Mouse (Mus musculus): ENCODE data around the gene Olfr943. TPM values are rescaled to one million over a fixed set of nuclear protein-coding genes. Genes with fewer than 3 reads are reported as not detected.

The Olfr943 gene
- polyA plus RNA-seq (2012; rRNA removed) = not detected in 2 replicates

DNA sequence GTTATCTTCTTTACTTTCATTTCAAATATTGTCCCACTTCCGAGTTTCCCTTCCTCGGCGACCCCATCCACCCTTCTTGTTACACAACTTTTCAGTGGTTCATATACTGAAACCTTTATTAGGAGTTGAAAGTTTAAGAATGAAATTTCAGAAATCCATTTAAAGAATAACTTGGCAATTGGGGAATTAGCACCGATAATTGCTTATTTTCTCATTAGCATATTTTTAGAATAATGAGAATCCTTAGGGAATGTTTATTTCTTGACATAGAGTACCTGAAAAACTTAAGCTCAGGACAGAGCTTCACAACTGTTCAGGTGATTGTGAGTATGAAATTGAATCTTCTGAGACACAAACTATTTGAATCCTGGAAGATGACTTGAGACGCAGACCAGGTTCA is at the start of gene Olfr943:
Olfr943 (plus strand) TSS at position 301 of the 400 bp plus-strand sequence.
- Histone ChIP-seq H3K4me1 (ENCODE audit: control insufficient read depth, insufficient read depth, low read length) (no peaks in the 10 kb centered on the region), H3K4me3 (replicated peaks; ENCODE audit: insufficient read depth, low read depth, low read length) (no peak within 1 kb of the TSS), H3K27me3 (ENCODE audit: control insufficient read depth, insufficient read depth, low read length) (no peaks in the 10 kb centered on the region), H3K27ac (ENCODE audit: insufficient read depth, low read length) (no peak within 1 kb of the TSS)
- no peak for TF ChIP-seq POLR2A (IDR thresholded peaks at IDR 0.05; ENCODE audit: borderline replicate concordance, insufficient read depth, low read length)
- DNase-seq = no peak
- 94% methylated on average over 5 of the region's 5 CpGs for WGBS

DNA sequence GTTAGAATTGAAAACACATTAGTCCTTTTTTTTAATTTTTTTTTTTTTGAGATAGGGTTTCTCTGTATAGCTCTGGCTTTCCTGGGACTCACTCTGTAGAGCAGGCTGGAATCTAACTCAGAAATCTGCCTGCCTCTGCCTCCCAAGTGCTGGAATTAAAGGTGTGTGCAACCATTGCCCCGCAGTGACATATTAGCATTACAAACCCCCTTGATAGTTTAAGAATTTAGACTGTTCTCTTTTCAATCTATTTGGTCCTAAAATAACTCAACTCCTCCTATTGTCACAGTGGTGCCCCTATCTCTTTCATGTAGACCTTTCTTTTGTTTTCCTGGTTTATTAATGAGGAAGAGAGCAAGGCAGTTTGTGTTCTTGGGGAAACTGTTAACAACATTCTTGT is 38.8 kb upstream of the Olfr943 start:
- Histone ChIP-seq H3K27me3 (ENCODE audit: control insufficient read depth, insufficient read depth, low read length) (no peaks in the 10 kb centered on the region), H3K27ac (ENCODE audit: insufficient read depth, low read length) (no peak overlapping the region), H3K4me3 (replicated peaks; ENCODE audit: insufficient read depth, low read depth, low read length) (no peak overlapping the region), H3K4me1 (ENCODE audit: control insufficient read depth, insufficient read depth, low read length) (no peaks in the 10 kb centered on the region)
- DNase-seq = no peak
- 75% methylated on average over 1 of the region's 1 CpGs for WGBS
- TF ChIP-seq POLR2A (IDR thresholded peaks at IDR 0.05; ENCODE audit: borderline replicate concordance, insufficient read depth, low read length) (no peak), CTCF (IDR thresholded peaks at IDR 0.05; ENCODE audit: borderline replicate concordance, insufficient read depth, low read depth, low read length) (no peak)

DNA sequence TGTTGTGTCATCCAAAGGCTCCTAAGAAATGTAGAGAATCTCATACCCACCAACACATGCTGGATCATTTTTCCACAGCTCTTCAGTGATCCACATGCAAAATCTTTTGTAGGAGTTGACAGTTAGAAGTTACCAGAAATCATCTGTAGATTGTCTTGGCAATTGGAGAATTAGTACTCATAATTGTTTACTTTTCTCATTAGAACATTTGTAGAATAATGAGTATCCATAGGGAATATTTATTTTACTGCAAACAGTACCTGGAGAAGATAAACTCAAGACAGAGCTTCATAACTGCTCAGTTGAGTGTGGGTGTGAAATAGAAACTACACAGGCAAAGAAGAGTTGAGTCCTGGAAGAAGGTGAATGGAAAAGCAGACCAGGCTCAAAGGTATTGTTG is 38.3 kb upstream of the Olfr943 start, which contains the start of gene Olfr27:
Olfr27 (plus strand) TSS at position 301 of the 400 bp plus-strand sequence.
- DNase-seq = no peak
- Histone ChIP-seq H3K27ac (ENCODE audit: insufficient read depth, low read length) (no peak within 1 kb of the TSS), H3K27me3 (ENCODE audit: control insufficient read depth, insufficient read depth, low read length) (no peaks in the 10 kb centered on the region), H3K4me1 (ENCODE audit: control insufficient read depth, insufficient read depth, low read length) (no peaks in the 10 kb centered on the region), H3K4me3 (replicated peaks; ENCODE audit: insufficient read depth, low read depth, low read length) (no peak within 1 kb of the TSS)
- no peak for TF ChIP-seq CTCF (IDR thresholded peaks at IDR 0.05; ENCODE audit: borderline replicate concordance, insufficient read depth, low read depth, low read length)

DNA sequence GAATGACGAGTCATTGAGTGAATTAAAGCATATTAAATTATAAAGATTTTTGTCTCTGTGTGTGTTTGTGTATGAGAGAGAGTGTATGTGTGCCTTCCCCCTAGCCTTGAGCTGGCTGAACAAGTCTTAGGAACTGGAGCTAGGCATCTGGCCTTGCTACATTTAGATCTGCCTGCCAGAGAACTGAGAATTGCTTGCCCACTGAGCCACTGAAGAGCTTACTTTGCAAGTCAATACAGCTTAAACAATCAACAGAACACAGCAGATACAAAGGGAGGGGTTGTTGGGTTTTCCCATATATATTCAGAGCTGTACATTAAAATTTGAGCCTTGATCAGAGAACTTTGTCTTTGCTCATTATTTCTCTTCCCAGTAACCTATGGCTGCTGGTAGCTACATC is 13.7 kb upstream of the Olfr943 start:
- H3K27me3 ChIP-seq (ENCODE audit: control insufficient read depth, insufficient read depth, low read length) = no peaks in the 10 kb centered on the region
- no peak overlapping the region for H3K4me3 ChIP-seq (replicated peaks; ENCODE audit: insufficient read depth, low read depth, low read length)
- TF ChIP-seq CTCF (IDR thresholded peaks at IDR 0.05; ENCODE audit: borderline replicate concordance, insufficient read depth, low read depth, low read length) (no peak), POLR2A (IDR thresholded peaks at IDR 0.05; ENCODE audit: borderline replicate concordance, insufficient read depth, low read length) (no peak)
- no peaks in the 10 kb centered on the region for H3K4me1 ChIP-seq (ENCODE audit: control insufficient read depth, insufficient read depth, low read length)
- no peak for DNase-seq
- H3K27ac ChIP-seq (ENCODE audit: insufficient read depth, low read length) = no peak overlapping the region
- WGBS = 59% methylated on average over 1 of the region's 1 CpGs

DNA sequence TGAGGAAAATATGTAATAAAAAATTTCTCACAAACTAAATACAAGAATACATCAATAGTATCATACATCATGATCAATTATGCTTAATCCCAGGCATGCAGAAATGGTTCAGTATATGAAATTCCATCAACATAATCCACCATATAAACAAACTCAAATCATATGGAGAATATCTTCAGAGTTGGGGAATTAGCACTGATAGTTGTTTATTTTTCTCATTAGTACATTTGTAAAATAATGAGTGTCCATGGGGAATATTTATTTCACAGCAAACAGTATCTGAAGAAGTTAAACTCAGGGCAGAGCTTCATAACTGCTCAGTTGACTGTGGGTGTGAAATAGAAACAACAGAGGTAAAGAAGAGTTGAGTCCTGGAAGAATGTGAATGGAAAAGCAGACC is 35.5 kb downstream of the Olfr943 start, which contains the start of gene Olfr944:
Olfr944 (plus strand) TSS at position 301 of the 400 bp plus-strand sequence.
- Histone ChIP-seq H3K27me3 (ENCODE audit: control insufficient read depth, insufficient read depth, low read length) (no peaks in the 10 kb centered on the region), H3K4me1 (ENCODE audit: control insufficient read depth, insufficient read depth, low read length) (no peaks in the 10 kb centered on the region), H3K4me3 (replicated peaks; ENCODE audit: insufficient read depth, low read depth, low read length) (no peak within 1 kb of the TSS), H3K27ac (ENCODE audit: insufficient read depth, low read length) (no peak within 1 kb of the TSS)
- no peak for DNase-seq
- no peak for TF ChIP-seq POLR2A (IDR thresholded peaks at IDR 0.05; ENCODE audit: borderline replicate concordance, insufficient read depth, low read length)
- no peak for TF ChIP-seq CTCF (IDR thresholded peaks at IDR 0.05; ENCODE audit: borderline replicate concordance, insufficient read depth, low read depth, low read length)

Other genes with a start within 250 kb of the Olfr943 start
- gene Olfr930, start 236.5 kb upstream of the Olfr943 start, polyA plus RNA-seq (2012; rRNA removed) = not detected in 2 replicates
- gene Olfr933, start 194.0 kb upstream of the Olfr943 start, polyA plus RNA-seq (2012; rRNA removed) = not detected in 2 replicates
- not detected in 2 replicates for gene Olfr934, start 178.0 kb upstream of the Olfr943 start, polyA plus RNA-seq (2012; rRNA removed)
- not detected in 2 replicates for gene Olfr935, start 166.6 kb upstream of the Olfr943 start, polyA plus RNA-seq (2012; rRNA removed)
- not detected in 2 replicates for gene Olfr146, start 142.9 kb upstream of the Olfr943 start, polyA plus RNA-seq (2012; rRNA removed)
- not detected in 2 replicates for gene Olfr937, start 101.4 kb upstream of the Olfr943 start, polyA plus RNA-seq (2012; rRNA removed)
- not detected in 2 replicates for gene Olfr938, start 87.4 kb upstream of the Olfr943 start, polyA plus RNA-seq (2012; rRNA removed)
- not detected in 2 replicates for gene Olfr27, start 38.2 kb upstream of the Olfr943 start, polyA plus RNA-seq (2012; rRNA removed)
- not detected in 2 replicates for gene Olfr944, start 35.6 kb downstream of the Olfr943 start, polyA plus RNA-seq (2012; rRNA removed)
- gene Olfr1537, start 83.7 kb downstream of the Olfr943 start, polyA plus RNA-seq (2012; rRNA removed) = not detected in 2 replicates
- gene Olfr945, start 110.5 kb downstream of the Olfr943 start, polyA plus RNA-seq (2012; rRNA removed) = not detected in 2 replicates
- not detected in 2 replicates for gene Olfr948, start 159.7 kb downstream of the Olfr943 start, polyA plus RNA-seq (2012; rRNA removed)
- not detected in 2 replicates for gene Olfr951, start 221.1 kb downstream of the Olfr943 start, polyA plus RNA-seq (2012; rRNA removed)

Data from cerebellum, adult 2 months (tissue).